Mouse (Mus musculus) G1E (cell line): Measurements from ENCODE around the gene Zhx3.

Experiments
- CTCF ChIP-seq: IDR thresholded peaks from 2 replicates; pipeline ENCODE4 v1.5.1; 2012; ENCODE audit warnings: low read depth, low read length, inconsistent platforms, mixed read lengths
- GATA1 ChIP-seq: IDR thresholded peaks from 2 replicates; pipeline ENCODE4 v1.6.1; 2012; ENCODE audit warnings: borderline replicate concordance, low read length, inconsistent platforms, mixed read lengths
- TAL1 ChIP-seq: conservative IDR thresholded peaks from 2 replicates; pipeline ENCODE4 v1.6.1; 2012; ENCODE audit warnings: low read depth, low read length, inconsistent platforms, mixed read lengths

DNA sequence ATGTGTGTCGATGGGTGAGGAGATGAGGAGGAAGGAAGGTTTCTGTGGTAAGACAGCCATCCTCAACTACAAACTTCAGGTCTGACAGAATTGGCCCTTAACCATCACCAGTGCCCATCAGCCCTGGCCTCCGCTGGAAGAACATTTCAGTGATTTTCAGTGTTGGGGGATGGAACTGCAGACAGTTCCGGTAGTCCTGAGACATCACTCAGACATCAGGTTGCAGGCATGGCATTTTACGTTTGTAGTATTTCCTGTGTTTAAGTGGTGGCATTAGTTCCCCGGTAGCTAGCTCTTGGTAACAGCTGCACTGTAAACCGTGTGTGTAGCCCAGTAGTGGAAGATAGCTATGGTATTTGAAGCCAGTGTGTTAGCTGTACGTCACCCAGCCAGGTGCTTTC, 139.7 kb downstream of the Zhx3 start:
- TF ChIP-seq CTCF = no peak
- no peak for TF ChIP-seq TAL1
- no peak for TF ChIP-seq GATA1
